Mouse (Mus musculus) G1E (cell line): ENCODE results near the gene Lrmda. TPM values are rescaled to one million over a fixed set of nuclear protein-coding genes. Genes with fewer than 3 reads are reported as not detected.

Experiments used
- ATAC-seq: 2 replicates; pipeline ENCODE4 v1.8.0; 2016; ENCODE audit warnings: mild to moderate bottlenecking; ENCODE audit not compliant: insufficient number of reproducible peaks, poor library complexity, low FRiP score, severe bottlenecking; ENCODE audit errors: extremely low read depth
- DNase-seq: peaks from one replicate; pipeline ENCODE4 v3.0.0; 2012; ENCODE audit warnings: low spot score
- H3K27me3 ChIP-seq: 2 replicates; pipeline ENCODE4 v1.6.1; 2012; ENCODE audit warnings: mild to moderate bottlenecking, low read length, inconsistent platforms; ENCODE audit not compliant: insufficient read depth
- H3K36me3 ChIP-seq: replicated peaks from 2 replicates; pipeline ENCODE3; 2012; ENCODE audit warnings: mild to moderate bottlenecking, inconsistent platforms
- H3K4me1 ChIP-seq: 2 replicates; pipeline ENCODE4 v1.6.1; 2012; ENCODE audit warnings: low read depth, low read length, inconsistent platforms, mixed read lengths; ENCODE audit not compliant: insufficient read depth
- H3K4me3 ChIP-seq: 2 replicates; pipeline ENCODE4 v1.5.1; 2012; ENCODE audit warnings: low read depth, mild to moderate bottlenecking, inconsistent platforms, low read length, moderate library complexity, mixed read lengths
- H3K9me3 ChIP-seq: replicated peaks from 2 replicates; pipeline ENCODE4 v1.6.1; 2012; ENCODE audit warnings: inconsistent platforms
- CTCF ChIP-seq: IDR thresholded peaks from 2 replicates; pipeline ENCODE4 v1.5.1; 2012; ENCODE audit warnings: low read depth, low read length, inconsistent platforms, mixed read lengths
- GATA1 ChIP-seq: IDR thresholded peaks from 2 replicates; pipeline ENCODE4 v1.6.1; 2012; ENCODE audit warnings: borderline replicate concordance, low read length, inconsistent platforms, mixed read lengths
- GATA2 ChIP-seq: IDR thresholded peaks from 2 replicates; pipeline ENCODE4 v1.6.1; 2012; ENCODE audit warnings: low read depth, low read length, inconsistent platforms, borderline replicate concordance
- POLR2AphosphoS5 ChIP-seq: IDR thresholded peaks from 2 replicates; pipeline ENCODE4 v1.6.1; 2012; ENCODE audit warnings: low read depth, low read length, inconsistent platforms; ENCODE audit not compliant: insufficient replicate concordance
- TAL1 ChIP-seq: conservative IDR thresholded peaks from 2 replicates; pipeline ENCODE4 v1.6.1; 2012; ENCODE audit warnings: low read depth, low read length, inconsistent platforms, mixed read lengths
- polyA plus RNA-seq: library from polyadenylated mRNA; stranded (reverse); fragments of >175 nt; gene quantifications from 2 replicates; pipeline ENCODE4 v1.2.3, GENCODE M21; 2012
- total RNA-seq, 2 experiments: library from RNA; stranded (forward) in 1 of 2; stranded (reverse) in 1 of 2; fragments of 200-1000 nt in 1 of 2; fragments of >200 nt in 1 of 2; fragmentation: Nextera tagmentation in 1 of 2; gene quantifications; 2 replicates each; pipeline ENCODE4 v1.2.3; 2014 to 2017

Gene Lrmda
- total and polyA plus RNA-seq, 3 experiments = not detected

DNA sequence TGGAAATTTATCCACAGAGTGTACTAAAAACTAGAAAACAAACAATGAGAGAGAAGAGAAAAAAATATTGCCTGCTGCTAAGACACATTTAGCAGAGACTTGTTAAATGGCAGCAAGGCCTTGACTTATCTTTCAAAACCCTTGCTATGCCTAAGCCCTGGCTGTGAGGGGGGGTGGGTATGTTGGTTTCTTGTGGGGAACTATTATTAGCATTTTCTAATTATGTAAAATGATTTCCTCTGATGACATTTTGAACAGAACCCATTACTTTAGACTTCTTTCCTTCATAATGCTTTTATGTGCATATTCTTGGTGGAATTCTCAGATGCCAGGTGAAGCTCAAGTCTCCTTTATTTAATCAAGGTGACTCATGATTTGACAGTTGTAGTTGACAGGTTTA, 824.5 kb downstream of the Lrmda start:
- H3K4me1 ChIP-seq = no peaks in the 10 kb centered on the region
- no peaks in the 10 kb centered on the region for H3K36me3 ChIP-seq
- no peak overlapping the region for H3K4me3 ChIP-seq
- H3K9me3 ChIP-seq = peaks cover 21% of the 10 kb centered on the region
- no peak for DNase-seq
- TF ChIP-seq CTCF = no peak
- TF ChIP-seq POLR2AphosphoS5 = no peak
- TF ChIP-seq GATA1 = no peak
- TF ChIP-seq GATA2 = no peak
- TF ChIP-seq TAL1 = no peak
- ATAC-seq = no peak
- H3K27me3 ChIP-seq = no peaks in the 10 kb centered on the region

DNA sequence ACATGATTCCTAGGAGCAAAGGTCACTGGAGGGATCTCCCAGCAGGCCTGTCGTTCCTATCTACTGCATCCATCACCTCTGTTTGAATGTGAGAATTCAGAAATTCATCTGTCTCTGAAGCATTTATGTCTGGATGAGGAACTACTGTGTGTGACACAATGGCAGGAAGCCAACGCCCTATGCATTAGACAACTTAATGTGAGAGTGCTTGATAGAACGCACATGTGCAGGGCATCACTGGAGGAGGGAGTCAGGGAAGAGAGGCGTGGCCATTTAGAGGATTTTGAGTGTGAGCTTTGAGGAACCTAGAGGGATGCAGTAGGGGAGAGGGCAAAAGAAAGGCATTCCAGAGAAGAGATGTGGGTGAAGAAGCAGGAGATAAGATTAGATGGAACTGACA, 825.9 kb downstream of the Lrmda start:
- no peak for ATAC-seq
- no peak for DNase-seq
- TF ChIP-seq GATA1 = no peak
- no peak for TF ChIP-seq GATA2
- TF ChIP-seq TAL1 = no peak
- no peak for TF ChIP-seq POLR2AphosphoS5

DNA sequence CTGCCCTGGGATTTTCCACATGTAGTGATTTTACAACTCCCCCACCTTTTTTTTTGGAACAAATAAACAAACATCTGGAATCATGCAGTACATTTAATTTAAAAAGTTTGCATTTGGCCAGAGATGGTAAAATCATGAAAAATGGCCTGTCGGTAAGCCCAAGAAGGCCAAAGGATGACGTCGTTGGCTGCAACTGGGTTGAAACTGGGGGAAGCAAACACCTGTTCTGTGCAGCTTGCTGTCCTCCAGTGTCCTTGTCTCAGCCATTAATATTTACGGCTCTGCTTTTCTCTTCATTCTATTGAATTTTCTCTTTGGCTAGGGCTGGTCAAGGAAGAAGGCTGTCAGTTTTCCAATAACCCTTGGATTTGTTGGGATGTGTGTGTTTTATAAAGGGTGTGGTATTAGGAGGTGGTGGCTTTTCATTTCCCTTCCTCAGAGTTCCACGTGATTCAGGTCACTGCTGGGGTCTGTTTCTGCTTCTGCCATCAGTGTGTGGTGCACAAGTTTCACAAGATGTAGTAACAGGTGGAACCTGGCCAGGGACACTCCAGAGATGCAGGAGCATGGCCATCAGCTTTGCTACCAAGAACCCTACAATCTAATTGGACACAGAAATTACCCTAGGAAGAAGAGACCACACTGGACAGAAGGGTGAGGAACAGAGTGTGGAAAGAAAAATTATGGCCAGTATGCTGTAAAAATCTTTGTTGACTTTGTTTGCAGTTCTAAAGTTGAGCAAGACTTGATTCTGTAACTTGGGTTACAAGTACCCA, 827.7 kb downstream of the Lrmda start:
- no peak overlapping the region for H3K4me3 ChIP-seq
- no peak for TF ChIP-seq GATA1
- TF ChIP-seq CTCF = no peak
- no peak for TF ChIP-seq POLR2AphosphoS5
- TF ChIP-seq TAL1 = no peak
- no peak for TF ChIP-seq GATA2
- no peaks in the 10 kb centered on the region for H3K27me3 ChIP-seq
- no peak for DNase-seq
- no peaks in the 10 kb centered on the region for H3K4me1 ChIP-seq
- peaks cover 17% of the 10 kb centered on the region for H3K9me3 ChIP-seq
- no peaks in the 10 kb centered on the region for H3K36me3 ChIP-seq
- no peak for ATAC-seq

More for the DNA sequence above, 825.9 kb downstream of the Lrmda start:
- no peaks in the 10 kb centered on the region for H3K4me1 ChIP-seq
- no peaks in the 10 kb centered on the region for H3K27me3 ChIP-seq
- no peak overlapping the region for H3K4me3 ChIP-seq
- peaks cover 22% of the 10 kb centered on the region for H3K9me3 ChIP-seq
- H3K36me3 ChIP-seq = no peaks in the 10 kb centered on the region

DNA sequence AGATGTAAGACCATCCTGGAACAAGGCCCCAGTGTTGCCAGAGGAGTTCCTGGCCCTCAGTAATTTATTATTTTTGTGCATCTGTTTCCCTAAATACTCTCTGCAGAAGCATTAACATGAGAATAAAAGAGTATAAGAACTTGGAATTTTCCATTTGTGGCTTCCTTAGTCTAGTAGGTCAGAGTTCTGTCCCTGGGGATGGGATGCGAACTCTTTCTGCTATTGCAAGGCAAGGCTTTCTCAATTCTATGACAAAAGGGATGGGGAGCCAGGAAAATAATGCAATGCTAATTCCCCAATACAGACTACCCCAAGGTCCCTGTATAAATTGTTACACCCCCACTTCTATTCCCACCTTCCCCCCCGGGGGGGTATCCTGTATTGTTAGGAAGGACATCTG, 829.6 kb downstream of the Lrmda start:
- ATAC-seq (no peak), DNase-seq (no peak)
- Histone ChIP-seq H3K4me1 (no peaks in the 10 kb centered on the region), H3K4me3 (no peak overlapping the region), H3K27me3 (no peaks in the 10 kb centered on the region), H3K36me3 (no peaks in the 10 kb centered on the region), H3K9me3 (peaks cover 16% of the 10 kb centered on the region)
- TF ChIP-seq GATA2 = no peak
- TF ChIP-seq POLR2AphosphoS5 = no peak
- no peak for TF ChIP-seq GATA1

DNA sequence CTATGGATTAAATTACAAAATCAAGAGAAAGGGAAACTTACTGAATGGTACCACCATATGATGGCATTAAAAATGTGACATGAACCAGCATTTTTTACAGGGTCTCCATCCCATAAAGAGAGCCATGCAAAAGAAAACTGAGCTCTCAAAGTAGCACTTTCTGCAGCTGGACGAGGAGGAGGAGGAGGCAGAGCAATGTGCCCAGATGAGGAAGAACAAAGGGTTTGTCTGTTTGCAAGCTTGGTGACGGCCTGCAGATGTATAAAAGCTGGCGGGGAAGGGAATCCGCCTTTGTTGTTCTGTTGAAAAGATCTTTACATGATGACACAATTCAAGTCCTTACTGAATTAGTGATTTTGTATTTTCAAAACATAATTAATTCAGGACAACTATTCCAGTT, 841.1 kb downstream of the Lrmda start:
- no peaks in the 10 kb centered on the region for H3K27me3 ChIP-seq
- H3K4me3 ChIP-seq = no peak overlapping the region
- no peaks in the 10 kb centered on the region for H3K36me3 ChIP-seq
- no peak for TF ChIP-seq GATA2
- no peak for TF ChIP-seq POLR2AphosphoS5
- TF ChIP-seq CTCF = no peak
- TF ChIP-seq TAL1 = no peak
- no peak for TF ChIP-seq GATA1
- no peak for DNase-seq
- peaks cover 19% of the 10 kb centered on the region for H3K9me3 ChIP-seq
- H3K4me1 ChIP-seq = no peaks in the 10 kb centered on the region
- no peak for ATAC-seq

DNA sequence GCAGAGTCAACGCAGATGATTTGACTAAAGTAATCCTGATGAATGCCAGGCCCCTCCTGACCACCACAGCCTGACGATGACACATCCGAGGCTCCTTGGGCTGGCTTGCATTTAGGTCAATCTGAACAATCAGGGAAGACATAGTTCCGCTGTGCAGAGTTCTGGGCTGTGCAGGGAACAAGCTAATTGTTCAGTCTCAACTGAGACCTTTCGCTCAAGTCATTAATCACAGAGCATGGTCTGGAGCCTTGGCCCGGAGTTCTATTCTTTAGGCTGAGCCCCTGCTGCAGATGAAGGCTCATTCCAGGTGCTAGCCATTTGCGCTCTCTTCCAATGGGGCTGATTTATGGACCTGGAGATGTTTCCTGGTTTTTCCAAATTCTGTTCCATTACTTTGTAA, 844.6 kb downstream of the Lrmda start:
- Histone ChIP-seq H3K4me3 (no peak overlapping the region), H3K36me3 (no peaks in the 10 kb centered on the region), H3K4me1 (no peaks in the 10 kb centered on the region), H3K27me3 (no peaks in the 10 kb centered on the region), H3K9me3 (peaks cover 18% of the 10 kb centered on the region)
- no peak for DNase-seq
- TF ChIP-seq GATA1 (no peak), CTCF (no peak), POLR2AphosphoS5 (no peak), GATA2 (no peak), TAL1 (no peak)
- no peak for ATAC-seq

DNA sequence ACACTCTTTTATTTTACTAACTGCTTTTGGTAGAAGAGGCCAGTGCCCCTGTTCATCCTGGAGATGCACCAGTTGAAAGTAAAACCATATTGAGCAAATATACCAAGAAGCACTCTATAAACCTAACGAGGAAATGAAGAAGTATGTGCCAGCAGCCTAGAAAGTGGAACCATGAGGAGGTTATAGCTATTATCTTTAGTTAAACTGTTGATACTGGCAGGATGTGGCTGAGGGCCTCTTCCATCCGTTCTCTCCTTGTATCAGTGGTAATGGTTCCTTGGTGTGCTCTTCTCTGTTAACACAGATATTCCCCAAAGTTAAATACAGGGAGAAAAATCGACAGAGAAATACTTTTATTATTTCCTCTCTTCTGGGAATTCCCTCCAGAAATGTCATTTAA, 855.1 kb downstream of the Lrmda start:
- H3K4me3 ChIP-seq = no peak overlapping the region
- TF ChIP-seq POLR2AphosphoS5 = no peak
- no peak for TF ChIP-seq GATA2
- no peak for TF ChIP-seq GATA1
- TF ChIP-seq TAL1 = no peak
- no peak for TF ChIP-seq CTCF
- no peak for ATAC-seq
- peaks cover 3% of the 10 kb centered on the region; the same call in 1 of the 2 replicates for H3K9me3 ChIP-seq
- no peaks in the 10 kb centered on the region for H3K36me3 ChIP-seq
- no peaks in the 10 kb centered on the region for H3K4me1 ChIP-seq
- no peak for DNase-seq
- no peaks in the 10 kb centered on the region for H3K27me3 ChIP-seq
